Mouse (Mus musculus) gastrocnemius, postnatal 14 days (tissue): ENCODE results near the gene Rgs3. TPM values are rescaled to one million over a fixed set of nuclear protein-coding genes. Genes with fewer than 3 reads are reported as not detected.

ENCODE experiments used
- DNase-seq: peaks from one replicate; pipeline ENCODE4 v3.0.0; 2021; ENCODE audit warnings: mixed read lengths
- intact Hi-C: fragments of 180-260 bp; cut with DNase I; formaldehyde crosslinking; loops from one replicate; pipeline ENCODE4 v1.15.1; 2025; ENCODE audit warnings: low total_unique reads
- total RNA-seq, 2 experiments: library from RNA; stranded (reverse); gene quantifications; 2 replicates each; pipeline ENCODE4 v1.2.3; 2021

Rgs3 gene
- total RNA-seq, 2 experiments from 2014 or later, result 17.2 to 18.5 TPM

- intact Hi-C loops, result no loop called here
- DNase-seq, result no peak
Measured at GRCm38 (mm10) chr4:62594442-62594841, 34.8 kb downstream of the Rgs3 start.

DNA sequence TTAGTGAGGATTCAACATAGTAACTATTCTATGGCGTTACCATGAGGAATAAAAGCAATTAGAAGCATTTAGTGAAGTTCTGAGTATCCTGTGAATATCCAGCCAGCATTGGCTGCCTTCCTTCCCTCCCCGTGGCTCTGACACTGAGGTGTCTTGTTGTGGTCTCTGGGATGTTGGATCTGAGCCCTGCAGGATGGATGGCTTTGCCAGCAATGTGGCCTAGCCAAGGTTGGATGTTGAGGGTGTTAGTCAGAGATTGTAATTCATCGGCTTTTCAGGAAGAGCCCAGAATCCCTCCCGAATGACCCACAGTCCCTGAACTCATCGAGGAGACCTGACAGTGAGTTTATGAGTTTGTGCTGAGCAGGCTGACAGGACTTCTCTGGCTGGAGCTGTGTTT, 36.4 kb downstream of the Rgs3 start:
- intact Hi-C loops, result no loop called here
- peak; percentile 39 for DNase-seq

GRCm38 (mm10) chr4:62600549-62600948, 40.9 kb downstream of the Rgs3 start:
- intact Hi-C loops, result no loop called here
- DNase-seq, result no peak

DNA sequence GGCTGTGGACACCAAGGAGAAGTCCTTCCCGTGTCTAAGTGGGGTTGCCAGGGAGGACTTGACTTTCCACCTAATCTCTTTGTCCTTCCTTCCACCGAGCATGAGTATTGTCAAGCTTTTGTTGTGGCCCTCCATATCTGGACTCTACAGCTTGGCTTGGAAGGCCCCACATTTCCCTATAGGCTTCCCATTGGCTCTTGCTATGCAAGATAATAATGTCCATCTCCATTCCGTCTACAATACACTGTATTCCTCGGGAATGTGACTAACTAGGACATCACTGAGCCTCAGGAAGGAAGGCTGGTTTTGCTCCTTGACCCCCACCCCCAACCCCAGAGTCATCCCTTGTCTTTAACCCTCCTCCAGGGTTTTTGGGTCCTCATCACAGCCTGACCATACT, 44.0 kb downstream of the Rgs3 start:
- DNase-seq, result no peak
- intact Hi-C loops, result no loop called here

DNA sequence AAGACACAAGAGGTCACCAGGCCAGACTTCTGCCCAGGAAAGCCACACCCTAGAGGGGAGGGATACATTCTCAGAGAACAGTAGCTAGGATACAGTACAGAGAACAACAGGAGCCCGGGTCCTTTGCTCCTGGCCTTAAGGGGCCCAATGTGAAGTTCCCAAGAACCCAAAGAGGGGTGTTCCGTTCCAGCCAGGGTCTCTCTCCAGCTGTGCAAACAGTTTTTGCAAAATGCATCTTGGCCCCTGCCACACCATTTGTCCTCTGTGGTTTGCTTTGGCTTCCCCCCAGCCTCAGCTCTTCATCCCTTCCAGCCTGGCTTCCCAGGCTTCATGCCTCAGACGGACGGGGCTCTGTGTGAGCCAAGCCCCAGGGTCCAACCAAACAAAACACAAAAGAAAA, 44.4 kb downstream of the Rgs3 start:
- intact Hi-C loops, result no loop called here
- no peak for DNase-seq

GRCm38 (mm10) chr4:62605856-62606541, 46.4 kb downstream of the Rgs3 start:
- intact Hi-C loops, result no loop called here
- no peak for DNase-seq

- no peak for DNase-seq
- intact Hi-C loops, result no loop called here
Measured at GRCm38 (mm10) chr4:62606542-62606882, 46.9 kb downstream of the Rgs3 start.

DNA sequence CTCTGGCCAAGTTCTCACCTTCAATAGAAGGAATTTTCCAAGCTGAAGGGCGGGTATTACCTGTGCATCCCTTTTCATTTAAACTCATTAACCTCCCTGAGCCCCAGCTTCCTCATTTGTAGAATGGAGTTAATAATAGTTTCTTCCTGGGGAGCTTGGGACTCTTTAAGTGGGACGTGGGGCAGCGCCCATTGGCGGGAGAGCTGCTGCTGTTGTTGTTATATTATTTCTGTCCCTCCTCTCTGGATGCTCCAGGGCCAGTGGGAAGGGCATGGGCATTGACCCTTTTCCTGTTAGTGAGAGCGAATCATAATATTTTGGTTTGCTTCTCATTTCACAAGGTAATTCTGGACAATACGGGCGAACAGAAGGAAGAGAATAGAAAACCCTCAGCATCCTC, 47.3 kb downstream of the Rgs3 start:
- no peak for DNase-seq
- intact Hi-C loops, result no loop called here

DNA sequence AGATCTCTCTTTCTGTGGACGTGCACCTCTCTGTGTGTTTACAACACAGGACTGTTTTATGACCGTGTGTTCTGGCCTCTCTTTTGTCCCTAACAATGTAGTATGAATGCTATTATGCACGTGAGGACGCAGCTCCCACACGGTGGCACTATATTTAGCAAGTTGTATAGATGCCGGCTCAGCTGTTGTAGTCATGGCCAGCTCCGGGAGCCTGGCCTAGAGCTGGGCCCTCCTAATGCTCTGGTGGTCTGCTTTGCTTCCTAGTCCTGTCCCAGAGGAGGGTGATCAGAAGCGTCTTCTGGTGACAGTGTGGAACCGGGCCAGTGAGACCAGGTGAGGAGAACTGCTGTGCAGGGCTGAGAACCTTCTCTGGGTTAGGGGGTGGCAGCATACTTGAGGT, 47.7 kb downstream of the Rgs3 start:
- DNase-seq, result no peak
- intact Hi-C loops, result no loop called here

DNA sequence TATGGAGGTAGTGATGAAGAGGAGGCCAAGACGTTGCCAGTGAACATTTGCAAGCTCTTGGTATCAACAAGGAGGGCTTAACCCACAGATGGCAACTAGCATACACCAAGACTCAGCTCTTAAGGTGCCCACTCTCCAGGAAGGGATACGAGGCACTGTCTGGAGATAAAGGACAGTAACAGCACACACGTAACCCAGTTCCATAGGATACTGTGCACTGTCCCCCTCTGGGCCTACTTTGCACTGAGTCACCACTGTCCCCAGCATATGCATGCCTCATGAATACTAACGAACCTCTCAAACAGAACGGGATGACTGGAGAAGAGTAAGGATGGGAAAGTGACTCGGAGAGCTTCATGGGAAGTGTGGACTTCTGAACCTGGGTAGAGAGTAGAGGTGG, 48.2 kb downstream of the Rgs3 start:
- DNase-seq, result no peak
- intact Hi-C loops, result no loop called here

DNA sequence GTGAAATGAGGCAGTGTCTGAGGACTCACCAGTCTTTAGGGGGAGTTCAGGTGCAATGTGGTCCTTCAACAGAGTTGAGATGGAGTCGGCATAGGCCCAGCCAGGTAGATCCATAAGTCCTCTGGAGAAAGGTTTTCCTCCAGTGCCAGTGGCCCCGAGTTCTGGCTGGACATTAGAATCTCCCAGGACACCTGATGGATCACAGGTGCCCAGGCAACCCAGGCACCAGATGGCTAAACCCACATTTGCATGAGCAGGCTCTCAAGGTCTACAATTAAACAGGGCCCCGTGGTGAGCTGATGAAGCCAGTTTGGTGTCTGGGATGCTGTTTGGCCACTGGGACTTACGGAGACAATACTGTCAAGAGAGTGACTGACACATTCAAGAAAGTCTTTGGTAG, 49.7 kb downstream of the Rgs3 start:
- DNase-seq, result no peak
- intact Hi-C loops, result no loop called here

DNA sequence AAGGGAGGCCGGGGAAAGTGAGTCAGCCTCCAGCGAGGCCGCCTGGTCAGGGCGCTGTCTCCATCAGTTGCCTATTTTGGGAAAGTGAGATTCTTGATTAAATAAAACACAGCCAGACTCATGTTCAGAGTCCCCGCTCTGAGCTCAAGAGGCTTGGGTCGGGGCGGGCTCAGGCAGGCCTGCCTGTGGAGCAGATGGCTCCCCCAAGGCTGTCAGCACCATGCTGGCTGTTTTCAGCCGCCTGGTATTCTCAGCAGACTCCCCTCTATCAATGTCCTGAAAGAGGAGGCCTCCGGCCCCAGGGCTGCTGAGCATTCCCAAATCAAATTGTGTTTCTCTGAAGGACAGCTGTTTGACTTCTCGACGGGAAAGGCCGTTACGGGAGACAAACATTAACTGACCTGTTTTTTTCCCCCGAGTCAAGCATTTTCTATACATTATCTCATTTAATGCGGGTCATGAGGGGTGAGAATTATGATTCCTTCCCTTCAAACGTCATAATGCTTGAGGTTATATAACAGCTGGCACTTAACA, 50.6 kb downstream of the Rgs3 start:
- intact Hi-C loops, result no loop called here
- DNase-seq, result no peak

DNA sequence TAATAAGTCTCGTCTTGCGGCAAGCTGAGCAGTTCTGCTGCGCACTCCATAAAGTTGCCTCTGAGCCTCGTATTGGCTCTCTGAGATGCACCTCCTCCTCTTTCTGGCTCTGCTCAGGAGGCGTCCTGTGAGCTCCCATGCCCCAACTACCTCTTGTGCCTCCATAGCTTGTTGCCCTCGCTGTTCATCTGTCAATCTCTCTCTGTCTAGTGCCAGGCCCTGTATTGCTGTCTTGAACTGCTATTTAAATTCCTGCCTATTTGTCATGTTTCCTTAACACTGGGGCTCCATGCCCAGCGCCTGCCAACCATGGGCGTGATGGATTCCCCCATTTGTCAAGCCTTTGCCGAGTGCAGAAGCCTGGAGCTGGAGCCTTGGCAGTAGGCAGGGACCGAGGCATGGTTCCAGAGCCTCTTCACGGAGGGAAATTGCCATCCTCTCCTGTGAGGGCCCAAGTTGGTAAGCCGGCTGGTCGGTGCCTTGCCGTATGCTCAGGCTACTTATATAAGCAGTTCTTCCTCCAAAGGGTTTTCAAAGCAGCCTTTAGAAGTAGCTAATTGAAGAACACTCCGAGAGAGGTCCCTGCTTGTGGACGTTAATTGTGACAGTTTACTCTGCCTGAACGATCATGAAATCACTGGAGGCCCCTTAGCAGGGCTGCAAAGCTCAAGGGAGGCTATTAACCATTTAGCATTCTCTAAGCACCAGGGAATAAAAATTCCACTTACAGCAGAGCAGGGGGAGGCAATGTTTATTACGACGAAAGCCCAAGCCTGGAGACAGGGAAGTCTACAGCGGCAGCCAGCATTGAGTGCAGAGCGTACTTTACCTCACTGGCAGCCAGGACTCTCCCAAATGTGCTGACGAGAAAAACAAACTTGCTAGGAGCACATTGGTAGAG, 53.2 kb downstream of the Rgs3 start:
- intact Hi-C loops, result no loop called here
- peak; percentile 56 for DNase-seq

- DNase-seq, result no peak
- intact Hi-C loops, result no loop called here
Measured at GRCm38 (mm10) chr4:62613646-62614365, 54.2 kb downstream of the Rgs3 start.

- intact Hi-C loops, result no loop called here
- no peak for DNase-seq
Measured at GRCm38 (mm10) chr4:62617856-62618440, 58.3 kb downstream of the Rgs3 start.

- no peak for DNase-seq
- intact Hi-C loops, result no loop called here
Measured at GRCm38 (mm10) chr4:62619232-62619964, 59.8 kb downstream of the Rgs3 start.

DNA sequence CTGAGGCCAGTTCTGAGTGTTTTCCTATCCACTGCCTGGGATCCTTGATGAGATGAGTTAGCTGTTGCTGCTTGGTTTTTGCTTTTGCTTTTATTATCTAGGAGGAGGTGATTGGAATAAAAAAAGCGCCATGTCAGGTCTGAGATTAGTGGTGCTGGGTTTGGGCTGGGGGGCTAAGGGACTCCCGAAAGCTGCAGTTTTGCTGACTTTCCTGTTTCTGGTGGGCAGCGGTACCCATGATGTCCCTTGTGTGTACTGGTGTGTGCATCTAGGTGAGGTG, 60.3 kb downstream of the Rgs3 start:
- intact Hi-C loops, result no loop called here

GRCm38 (mm10) chr4:62621151-62621550, 61.5 kb downstream of the Rgs3 start:
- intact Hi-C loops, result no loop called here
- DNase-seq, result no peak

More for the DNA sequence above, 60.3 kb downstream of the Rgs3 start:
- DNase-seq, result no peak

- DNase-seq, result no peak
- intact Hi-C loops, result no loop called here
Measured at GRCm38 (mm10) chr4:62621880-62622675, 62.4 kb downstream of the Rgs3 start.
